8 mouse cellular contexts compared by ENCODE assay signal in the genomic region with DNA sequence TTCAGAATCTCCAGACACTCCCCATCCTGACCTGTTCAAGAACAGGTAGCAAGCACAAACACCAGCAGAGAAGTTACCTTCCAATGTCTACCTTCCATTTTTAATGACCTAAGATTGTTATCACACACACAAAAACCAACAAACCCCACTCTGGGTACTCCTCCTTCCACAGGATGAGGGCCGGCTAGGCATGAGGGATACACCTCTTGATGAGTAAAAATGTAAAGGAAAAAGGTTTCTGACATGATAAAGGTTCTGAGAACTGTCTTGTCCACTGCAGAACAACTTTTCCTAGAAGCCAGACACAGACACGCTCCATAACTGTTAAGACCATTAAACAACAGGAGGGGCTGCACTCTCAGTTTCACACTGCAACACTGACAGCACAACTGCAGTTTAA. TPM values are rescaled to one million over a fixed set of nuclear protein-coding genes. Genes with fewer than 3 reads are reported as not detected.
DNase-seq lines count a peak whose midpoint lies in the region; ATAC-seq and TF ChIP-seq lines count a peak whose summit lies in the region.

No protein-coding gene starts in this region.

- no peaks in the 10 kb centered on the region for H3K9me3 ChIP-seq in kidney, embryonic 16.5 days (ENCODE audit: low read length)
- H3K9me3 ChIP-seq in embryonic facial prominence, embryonic 14.5 days (ENCODE audit: control insufficient read depth, low read length): no peaks in the 10 kb centered on the region
- H3K9me3 ChIP-seq in hindbrain, embryonic 16.5 days (ENCODE audit: control insufficient read depth, low read length): no peaks in the 10 kb centered on the region

- TF ChIP-seq POLR2A in myocyte (IDR thresholded peaks at IDR 0.05; ENCODE audit: insufficient read length, low read depth): no peak

- H3K9ac ChIP-seq in kidney, embryonic 16.5 days (replicated peaks; ENCODE audit: low read length): 0 out of 2 replicates have a peak overlapping the region, but pooled peaks have one; percentile 11
- H3K9ac ChIP-seq in embryonic facial prominence, embryonic 14.5 days (ENCODE audit: low read depth, low read length): peak overlapping the region; percentile 40; the same call in 1 of the 2 replicates
- H3K9ac ChIP-seq in hindbrain, embryonic 16.5 days (ENCODE audit: low read depth, low read length): peak overlapping the region; percentile 41; the same call in 1 of the 2 replicates

- H3K27ac ChIP-seq in kidney, embryonic 16.5 days (ENCODE audit: low read length): no peak overlapping the region
- no peak overlapping the region for H3K27ac ChIP-seq in embryonic facial prominence, embryonic 14.5 days (replicated peaks; ENCODE audit: low read depth, low read length)
- H3K27ac ChIP-seq in hindbrain, embryonic 16.5 days (ENCODE audit: low read depth, low read length): no peak overlapping the region

- no peaks in the 10 kb centered on the region for H3K27me3 ChIP-seq in kidney, embryonic 16.5 days (ENCODE audit: insufficient read depth, low read length)
- no peaks in the 10 kb centered on the region for H3K27me3 ChIP-seq in embryonic facial prominence, embryonic 14.5 days (replicated peaks; ENCODE audit: control insufficient read depth, insufficient read depth, low read length)
- no peaks in the 10 kb centered on the region for H3K27me3 ChIP-seq in hindbrain, embryonic 16.5 days (replicated peaks; ENCODE audit: control insufficient read depth, insufficient read depth, low read length)
- H3K27me3 ChIP-seq in myocyte (ENCODE audit: control insufficient read depth, insufficient read depth, insufficient read length): no peaks in the 10 kb centered on the region

- H3K79me2 ChIP-seq in myocyte (ENCODE audit: control insufficient read depth, insufficient read depth): peaks cover 84% of the 10 kb centered on the region

- H3K36me3 ChIP-seq in kidney, embryonic 16.5 days (ENCODE audit: insufficient read depth, low read length): no peaks in the 10 kb centered on the region
- H3K36me3 ChIP-seq in embryonic facial prominence, embryonic 14.5 days (ENCODE audit: control insufficient read depth, insufficient read depth, low read length): no peaks in the 10 kb centered on the region
- no peaks in the 10 kb centered on the region for H3K36me3 ChIP-seq in hindbrain, embryonic 16.5 days (ENCODE audit: control insufficient read depth, insufficient read depth, low read length)
- H3K36me3 ChIP-seq in myocyte (ENCODE audit: control insufficient read depth, insufficient read depth): no peaks in the 10 kb centered on the region

- ATAC-seq in kidney, embryonic 16.5 days (ENCODE audit: low FRiP score, low TSS enrichment): no peak
- no peak for ATAC-seq in embryonic facial prominence, embryonic 14.5 days (ENCODE audit: low read depth)
- no peak for ATAC-seq in hindbrain, embryonic 16.5 days

- 63% methylated on average over 2 of the region's 2 CpGs for WGBS in kidney, embryonic 16.5 days
- WGBS in embryonic facial prominence, embryonic 14.5 days: 59% methylated on average over 2 of the region's 2 CpGs
- 41% methylated on average over 2 of the region's 2 CpGs for WGBS in hindbrain, embryonic 16.5 days

- H3K4me2 ChIP-seq in kidney, embryonic 16.5 days (replicated peaks; ENCODE audit: low read depth, low read length): peak overlapping the region; percentile 41
- peak overlapping the region; percentile 43 for H3K4me2 ChIP-seq in embryonic facial prominence, embryonic 14.5 days (ENCODE audit: low read depth, low read length)
- peak overlapping the region; percentile 55 for H3K4me2 ChIP-seq in hindbrain, embryonic 16.5 days (ENCODE audit: low read length)
- H3K4me2 ChIP-seq in myocyte (ENCODE audit: low read depth): peak overlapping the region; percentile 77

- H3ac ChIP-seq in myocyte (ENCODE audit: control insufficient read depth, insufficient read length): no peak overlapping the region

- DNase-seq in kidney, postnatal 4 days: no peak
- no peak for DNase-seq in embryonic facial prominence, embryonic 14.5 days (ENCODE audit: low spot score)
- no peak for DNase-seq in thymus, adult 18-20 months
- no peak for DNase-seq in right cerebral cortex, postnatal 10 days (ENCODE audit: low spot score in 2 of 2)
- DNase-seq in urinary bladder, postnatal 25 days (ENCODE audit: low spot score): no peak

- peak overlapping the region; percentile 9; the same call in 1 of the 2 replicates for H3K4me3 ChIP-seq in kidney, embryonic 16.5 days (ENCODE audit: low read length)
- H3K4me3 ChIP-seq in embryonic facial prominence, embryonic 14.5 days (ENCODE audit: low read depth, low read length): peak overlapping the region; percentile 24
- H3K4me3 ChIP-seq in hindbrain, embryonic 16.5 days (ENCODE audit: low read length): peak overlapping the region; percentile 21
- H3K4me3 ChIP-seq in myocyte: peak overlapping the region; percentile 86

- H3K4me1 ChIP-seq in kidney, embryonic 16.5 days (ENCODE audit: insufficient read depth, low read length): peaks cover 19% of the 10 kb centered on the region
- peaks cover 26% of the 10 kb centered on the region for H3K4me1 ChIP-seq in embryonic facial prominence, embryonic 14.5 days (ENCODE audit: control insufficient read depth, insufficient read depth, low read length)
- no peaks in the 10 kb centered on the region for H3K4me1 ChIP-seq in hindbrain, embryonic 16.5 days (ENCODE audit: control insufficient read depth, insufficient read depth, low read depth, low read length)

TF ChIP-seq in myocyte, 11 proteins besides CTCF, POLR2A, EP300 and RAD21:
- TF ChIP-seq USF1 (IDR thresholded peaks at IDR 0.05; ENCODE audit: low read depth): no peak
- TF ChIP-seq REST (IDR thresholded peaks at IDR 0.05; ENCODE audit: insufficient read depth, insufficient read length): no peak
- TF ChIP-seq TCF3 (IDR thresholded peaks at IDR 0.05; ENCODE audit: insufficient read length, low read depth): no peak
- TF ChIP-seq TCF12 (IDR thresholded peaks at IDR 0.05; ENCODE audit: insufficient read depth, poor library complexity, severe bottlenecking): no peak
- TF ChIP-seq MYOD1 (IDR thresholded peaks at IDR 0.05; ENCODE audit: control insufficient read depth in 1 of 3, insufficient read length in 2 of 3, low read depth in 2 of 3): no peak
- no peak for TF ChIP-seq POLR2AphosphoS2 (IDR thresholded peaks at IDR 0.05; ENCODE audit: insufficient read length, low read depth)
- TF ChIP-seq MYOG (IDR thresholded peaks at IDR 0.05; ENCODE audit: control insufficient read depth in 1 of 3, insufficient read depth in 1 of 3, insufficient read length in 2 of 3, low read depth in 2 of 3): no peak

RNA-seq across cellular contexts. Expression of a gene that starts 3.7 kb away (rescaled TPM):
- 5.2 and 6.3 TPM in 2 replicates for polyA plus RNA-seq in kidney, embryonic 16.5 days (2015; fragmentation: Nextera tagmentation; extraction: Ambion mirVana)
- polyA plus RNA-seq in embryonic facial prominence, embryonic 14.5 days (2014; fragmentation: Nextera tagmentation; extraction: Ambion mirVana): 26.7 and 32.6 TPM in 2 replicates
- polyA plus RNA-seq in hindbrain, embryonic 16.5 days (2015; fragmentation: Nextera tagmentation; extraction: Ambion mirVana): 4.3 and 4.6 TPM in 2 replicates
- polyA plus RNA-seq in myocyte (2012; fragmentation: generic; extraction: Trizol): 21.0 TPM

Comparison
In these comparisons a context has a peak if more than half of its experiments do, and no peak if none do; other contexts are left out.
1. H3K4me3 ChIP-seq: peak in every context shown above with its lines; median percentile 86 in myocyte; 24 in embryonic facial prominence, embryonic 14.5 days; 21 in hindbrain, embryonic 16.5 days; 9 in kidney, embryonic 16.5 days.